ENCODE assay signal across 8 mouse cellular contexts in genomic region chr17:23785561-23786471, GRCm38 (mm10). TPM values are rescaled to one million over a fixed set of nuclear protein-coding genes. Genes with fewer than 3 reads are reported as not detected.
DNase-seq lines count a peak whose midpoint lies in the region; ATAC-seq lines count a peak whose summit lies in the region.

TSS of gene Flywch2 (minus strand) at chr17:23786081.

- H3K9ac ChIP-seq in hindbrain, embryonic 13.5 days = peak within 1 kb of the TSS; percentile 89

- peaks cover 26% of the 10 kb centered on the region for H3K4me1 ChIP-seq in hindbrain, embryonic 13.5 days (replicated peaks)

- H3K27ac ChIP-seq in hindbrain, embryonic 13.5 days = peak within 1 kb of the TSS; percentile 97

- H3K4me2 ChIP-seq in hindbrain, embryonic 13.5 days = peak within 1 kb of the TSS; percentile 70

- H3K36me3 ChIP-seq in hindbrain, embryonic 13.5 days = no peaks in the 10 kb centered on the region

- peak; percentile 93 to 95 for DNase-seq in cerebellum, postnatal 36 days
- peak; percentile 82 to 91 for DNase-seq in frontal cortex, postnatal 36 days (ENCODE audit: low spot score in 2 of 2)
- peak; percentile 65 to 72 for DNase-seq in layer of hippocampus, postnatal 25 days (ENCODE audit: extremely low spot score in 1 of 2, low spot score in 1 of 2)
- DNase-seq in lung, postnatal 10 days = peak; percentile 89
- DNase-seq in ovary, postnatal 14 days (ENCODE audit: low spot score) = peak; percentile 68
- peak; percentile 80 for DNase-seq in thymus, postnatal 14 days

- H3K9me3 ChIP-seq in hindbrain, embryonic 13.5 days = no peaks in the 10 kb centered on the region

- ATAC-seq in activated CD4-positive, CD25-positive, alpha-beta regulatory T cell, adult 4 months = peak; percentile 95
- peak; percentile 90 for ATAC-seq in hindbrain, embryonic 13.5 days (ENCODE audit: low FRiP score)

- no peaks in the 10 kb centered on the region for H3K27me3 ChIP-seq in hindbrain, embryonic 13.5 days

- 2% methylated on average over 43 of the region's 43 CpGs for WGBS in hindbrain, embryonic 13.5 days

- H3K4me3 ChIP-seq in hindbrain, embryonic 13.5 days = peak within 1 kb of the TSS; percentile 66

RNA-seq across cellular contexts. Expression of gene Flywch2, which starts in this region (rescaled TPM):
- 1 to 10 TPM; 2.2 to 3.2 TPM for polyA plus RNA-seq in activated CD4-positive, CD25-positive, alpha-beta regulatory T cell, adult 4 months (2017; shearing (Covaris generic))
- polyA plus RNA-seq in hindbrain, embryonic 13.5 days (2015; fragmentation: Nextera tagmentation; extraction: Ambion mirVana) = 68.1 and 79.0 TPM in 2 replicates
- 10 to 100 TPM; 11.3 to 18.4 TPM for total RNA-seq in layer of hippocampus, postnatal 25 days (2021)

Comparison
In these comparisons a context has a peak if more than half of its experiments do, and no peak if none do; other contexts are left out.
1. Peak in every context shown above with its lines: DNase-seq, ATAC-seq, H3K4me3 ChIP-seq and H3K27ac ChIP-seq.
2. RNA of gene Flywch2 (polyA plus RNA-seq): 68.1 to 79.0 TPM in hindbrain, embryonic 13.5 days; 2.2 to 3.2 TPM in activated CD4-positive, CD25-positive, alpha-beta regulatory T cell, adult 4 months; every median in the first group is over 10 times any median in the second.